Mouse (Mus musculus): Measurements from ENCODE around the gene Rhoq. TPM values are rescaled to one million over a fixed set of nuclear protein-coding genes. Genes with fewer than 3 reads are reported as not detected.

Rhoq gene
- polyA plus RNA-seq, 1 experiment = 50.2 TPM

DNA sequence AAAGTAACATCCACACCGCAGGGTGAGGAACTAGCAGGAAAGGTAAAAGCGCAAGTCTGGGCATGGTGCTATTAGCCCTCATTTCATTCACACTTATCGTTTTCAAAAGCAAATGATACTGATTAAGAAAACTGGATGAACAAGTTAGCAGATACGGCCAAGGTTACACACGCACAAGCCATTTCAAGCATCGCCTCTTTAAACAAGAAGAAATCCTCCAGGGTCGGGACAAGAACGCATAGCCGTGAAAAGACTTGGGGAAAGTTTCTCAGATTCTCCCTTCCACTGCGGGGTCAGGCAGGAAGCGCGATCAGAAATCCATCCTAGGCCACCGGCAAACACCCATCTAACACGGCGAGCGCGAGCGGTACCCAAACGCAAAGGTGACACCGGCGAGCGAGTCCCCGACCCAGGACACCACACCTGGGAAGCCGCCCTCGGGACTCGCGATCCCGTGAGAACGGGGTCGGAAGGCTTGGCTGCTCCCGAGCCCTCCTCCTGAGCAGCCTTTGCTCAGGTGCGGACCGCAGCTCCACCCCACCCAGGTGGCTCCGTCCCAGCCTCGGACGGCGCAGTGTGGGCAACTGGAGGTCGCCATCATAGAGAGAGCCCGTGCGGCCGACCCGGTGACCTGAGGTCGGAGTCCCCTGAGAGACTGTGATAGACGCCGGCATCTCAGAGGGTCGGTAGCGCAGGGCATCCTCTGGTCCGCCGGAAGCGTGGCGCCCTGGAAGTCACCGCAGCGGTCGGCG, 61.8 kb downstream of the Rhoq start:
- no peak for TF ChIP-seq POLR2A (IDR thresholded peaks at IDR 0.05; ENCODE audit: borderline replicate concordance, low read depth, low read length)
- TF ChIP-seq CTCF (IDR thresholded peaks at IDR 0.05; ENCODE audit: low read depth, low read length) = no peak
- Histone ChIP-seq H3K27ac (ENCODE audit: insufficient read depth, low read depth, low read length) (no peak overlapping the region), H3K4me3 (ENCODE audit: insufficient read depth, low read length) (peak overlapping the region; percentile 78), H3K4me1 (ENCODE audit: control insufficient read depth, insufficient read depth, low read length) (peaks cover 12% of the 10 kb centered on the region)

- Histone ChIP-seq H3K4me1 (ENCODE audit: control insufficient read depth, insufficient read depth, low read length) (peaks cover 12% of the 10 kb centered on the region), H3K27ac (ENCODE audit: insufficient read depth, low read depth, low read length) (no peak within 1 kb of the TSS), H3K4me3 (ENCODE audit: insufficient read depth, low read length) (peak within 1 kb of the TSS; percentile 84)
- TF ChIP-seq CTCF (IDR thresholded peaks at IDR 0.05; ENCODE audit: low read depth, low read length) (no peak), POLR2A (IDR thresholded peaks at IDR 0.05; ENCODE audit: borderline replicate concordance, low read depth, low read length) (no peak)
These were observed 62.5 kb downstream of the Rhoq start, which contains the start of the genes Pigf and Cript for GRCm38 (mm10) chr17:87025269-87025949. Gene Pigf (minus strand): TSS chr17:87025406. Gene Cript (plus strand): TSS chr17:87025550.

GRCm38 (mm10) chr17:87036141-87037073, 73.5 kb downstream of the Rhoq start:
- Histone ChIP-seq H3K4me3 (ENCODE audit: insufficient read depth, low read length) (no peak overlapping the region), H3K4me1 (ENCODE audit: control insufficient read depth, insufficient read depth, low read length) (no peaks in the 10 kb centered on the region), H3K27ac (ENCODE audit: insufficient read depth, low read depth, low read length) (no peak overlapping the region)
- TF ChIP-seq POLR2A (IDR thresholded peaks at IDR 0.05; ENCODE audit: borderline replicate concordance, low read depth, low read length) (no peak), CTCF (IDR thresholded peaks at IDR 0.05; ENCODE audit: low read depth, low read length) (peak; percentile 50)

- no peaks in the 10 kb centered on the region for H3K4me1 ChIP-seq (ENCODE audit: control insufficient read depth, insufficient read depth, low read length)
- H3K27ac ChIP-seq (ENCODE audit: insufficient read depth, low read depth, low read length) = no peak overlapping the region
- no peak for TF ChIP-seq CTCF (IDR thresholded peaks at IDR 0.05; ENCODE audit: low read depth, low read length)
- no peak for TF ChIP-seq POLR2A (IDR thresholded peaks at IDR 0.05; ENCODE audit: borderline replicate concordance, low read depth, low read length)
- H3K4me3 ChIP-seq (ENCODE audit: insufficient read depth, low read length) = no peak overlapping the region
These were observed 75.6 kb downstream of the Rhoq start for GRCm38 (mm10) chr17:87038496-87038895.

GRCm38 (mm10) chr17:87041739-87042138, 78.9 kb downstream of the Rhoq start:
- Histone ChIP-seq H3K4me3 (ENCODE audit: insufficient read depth, low read length) (no peak overlapping the region), H3K4me1 (ENCODE audit: control insufficient read depth, insufficient read depth, low read length) (no peaks in the 10 kb centered on the region), H3K27ac (ENCODE audit: insufficient read depth, low read depth, low read length) (no peak overlapping the region)
- TF ChIP-seq POLR2A (IDR thresholded peaks at IDR 0.05; ENCODE audit: borderline replicate concordance, low read depth, low read length) = no peak
- TF ChIP-seq CTCF (IDR thresholded peaks at IDR 0.05; ENCODE audit: low read depth, low read length) = no peak

- TF ChIP-seq POLR2A (IDR thresholded peaks at IDR 0.05; ENCODE audit: borderline replicate concordance, low read depth, low read length) (no peak), CTCF (IDR thresholded peaks at IDR 0.05; ENCODE audit: low read depth, low read length) (peak; percentile 100)
- Histone ChIP-seq H3K4me3 (ENCODE audit: insufficient read depth, low read length) (no peak overlapping the region), H3K27ac (ENCODE audit: insufficient read depth, low read depth, low read length) (no peak overlapping the region), H3K4me1 (ENCODE audit: control insufficient read depth, insufficient read depth, low read length) (no peaks in the 10 kb centered on the region)
These were observed 81.5 kb downstream of the Rhoq start for GRCm38 (mm10) chr17:87044364-87044763.

DNA sequence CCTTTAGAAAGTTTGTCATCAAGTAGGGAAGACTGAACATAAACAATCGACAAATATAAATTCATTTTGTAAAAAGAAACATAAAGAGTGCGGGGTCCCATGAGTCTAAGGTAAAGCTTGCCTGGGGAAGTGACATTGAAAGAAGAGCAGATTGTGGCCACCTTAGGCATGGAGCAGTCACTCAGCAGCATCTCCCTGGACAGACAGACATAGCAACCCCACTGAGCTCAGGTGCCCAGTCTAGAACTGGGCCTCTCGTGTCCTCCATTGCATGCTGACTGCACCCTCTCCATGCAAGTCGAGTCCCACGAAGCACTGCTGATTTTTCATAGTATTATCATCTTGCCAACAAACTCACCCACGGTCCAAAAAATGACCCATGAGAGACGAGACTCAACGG, 81.9 kb downstream of the Rhoq start:
- H3K4me3 ChIP-seq (ENCODE audit: insufficient read depth, low read length) = no peak overlapping the region
- no peaks in the 10 kb centered on the region for H3K4me1 ChIP-seq (ENCODE audit: control insufficient read depth, insufficient read depth, low read length)
- TF ChIP-seq CTCF (IDR thresholded peaks at IDR 0.05; ENCODE audit: low read depth, low read length) (no peak), POLR2A (IDR thresholded peaks at IDR 0.05; ENCODE audit: borderline replicate concordance, low read depth, low read length) (no peak)
- no peak overlapping the region for H3K27ac ChIP-seq (ENCODE audit: insufficient read depth, low read depth, low read length)

Other genes starting within 250 kb of the Rhoq start
- 0.74 and 1.1 TPM in 2 replicates for gene Epas1, start 209.4 kb upstream of the Rhoq start, polyA plus RNA-seq (2012; ENCODE audit: insufficient read depth, insufficient read length, missing spikeins)
- not detected in 2 replicates for gene Tmem247, start 45.7 kb upstream of the Rhoq start, polyA plus RNA-seq (2012; ENCODE audit: insufficient read depth, insufficient read length, missing spikeins)
- not detected in 2 replicates for gene Atp6v1e2, start 15.2 kb upstream of the Rhoq start, polyA plus RNA-seq (2012; ENCODE audit: insufficient read depth, insufficient read length, missing spikeins)
- gene Pigf, start 62.3 kb downstream of the Rhoq start, polyA plus RNA-seq (2012; ENCODE audit: insufficient read depth, insufficient read length, missing spikeins) = 9.6 and 12.6 TPM in 2 replicates
- 60.7 and 69.6 TPM in 2 replicates for gene Cript, start 62.5 kb downstream of the Rhoq start, polyA plus RNA-seq (2012; ENCODE audit: insufficient read depth, insufficient read length, missing spikeins)
- 19.6 and 20.4 TPM in 2 replicates for gene Socs5, start 144.6 kb downstream of the Rhoq start, polyA plus RNA-seq (2012; ENCODE audit: insufficient read depth, insufficient read length, missing spikeins)